Mouse (Mus musculus) liver, embryonic 13.5 days (tissue): ENCODE results near the gene Lcp1. TPM values are rescaled to one million over a fixed set of nuclear protein-coding genes. Genes with fewer than 3 reads are reported as not detected.
A peak's percentile ranks its signal among the peaks of the same experiment; 100 is the strongest.

Experiments
- ATAC-seq: fragments of 200-750 bp; cut with Nextera tagmentation; 2 replicates; pipeline ENCODE4 v1.8.0; 2017; ENCODE audit warnings: low read depth, mild to moderate bottlenecking, moderate number of reproducible peaks, moderate library complexity
- DNase-seq: peaks from one replicate; pipeline ENCODE4 v3.0.0; 2022
- H3K27ac ChIP-seq: fragments of 300-500 bp; sonication (generic); 2 replicates; pipeline ENCODE4 v1.5.1; 2015; ENCODE audit warnings: moderate library complexity, mild to moderate bottlenecking, inconsistent platforms
- H3K27me3 ChIP-seq: fragments of 300-500 bp; sonication (generic); 2 replicates; pipeline ENCODE4 v1.6.1; 2015; ENCODE audit warnings: mild to moderate bottlenecking, inconsistent platforms
- H3K36me3 ChIP-seq: fragments of 300-500 bp; sonication (generic); 2 replicates; pipeline ENCODE4 v1.6.1; 2015; ENCODE audit warnings: mild to moderate bottlenecking, inconsistent platforms
- H3K4me1 ChIP-seq: fragments of 300-500 bp; sonication (generic); replicated peaks from 2 replicates; pipeline ENCODE4 v1.6.1; 2015; ENCODE audit warnings: inconsistent platforms
- H3K4me2 ChIP-seq: fragments of 300-500 bp; sonication (generic); 2 replicates; pipeline ENCODE4 v1.6.1; 2015; ENCODE audit warnings: inconsistent platforms, mild to moderate bottlenecking, moderate library complexity
- H3K4me3 ChIP-seq: fragments of 300-500 bp; sonication (generic); replicated peaks from 2 replicates; pipeline ENCODE4 v1.5.1; 2015; ENCODE audit warnings: mild to moderate bottlenecking, inconsistent platforms
- H3K9ac ChIP-seq: fragments of 300-500 bp; sonication (generic); 2 replicates; pipeline ENCODE4 v1.6.1; 2015; ENCODE audit warnings: mild to moderate bottlenecking, inconsistent platforms
- H3K9me3 ChIP-seq: fragments of 300-500 bp; sonication (generic); replicated peaks from 2 replicates; pipeline ENCODE4 v1.6.1; 2016; ENCODE audit warnings: inconsistent platforms
- WGBS: fragments of 180-500 bp; shearing (Covaris S2); methylation state at CpG from one replicate; pipeline ENCODE4 v1.1.7; 2015; ENCODE audit not compliant: insufficient replicate concordance; 5-methylcytosine and 5-hydroxymethylcytosine counted together
- polyA plus RNA-seq: library from polyadenylated mRNA; unstranded; fragments of >200 nt; fragmentation: Nextera tagmentation; extraction: Ambion mirVana; gene quantifications from 2 replicates; pipeline ENCODE4 v1.2.1, GENCODE M21; 2015

The Lcp1 gene
- polyA plus RNA-seq, 1 experiment from 2014 or later = 29.3 TPM

DNA sequence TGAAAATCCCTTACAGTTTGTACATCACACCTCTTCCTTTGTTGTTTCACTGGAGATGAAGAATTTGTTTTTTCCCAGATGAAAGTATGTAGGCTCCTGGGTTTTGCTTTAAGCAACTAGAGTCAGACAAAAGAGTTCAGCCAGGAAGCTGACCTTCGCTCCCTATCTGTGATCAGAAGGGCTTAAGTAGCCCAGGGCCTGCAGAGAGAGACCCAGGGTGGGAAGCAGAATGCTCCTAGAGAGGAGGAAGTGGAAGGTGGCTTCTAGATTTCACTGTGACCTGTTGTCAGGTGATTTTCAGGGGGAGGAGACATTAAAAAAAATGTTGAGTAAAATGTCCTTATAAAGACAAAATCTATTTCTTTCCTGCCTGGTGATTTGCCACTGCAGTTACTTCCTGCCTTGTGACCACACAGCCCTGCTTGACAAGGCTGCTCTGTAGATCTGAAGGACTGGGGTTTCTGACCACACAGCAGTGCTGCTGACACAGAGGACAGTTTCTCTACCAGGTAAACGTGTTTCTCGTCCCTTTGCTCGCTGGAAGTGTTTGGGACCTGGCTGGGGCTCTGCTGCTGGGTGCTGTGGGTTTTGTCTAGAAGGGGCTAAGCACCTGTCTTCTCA lies 45.6 kb downstream of the Lcp1 start:
- no peaks in the 10 kb centered on the region for H3K9me3 ChIP-seq
- H3K36me3 ChIP-seq = no peaks in the 10 kb centered on the region
- peaks cover 45% of the 10 kb centered on the region for H3K4me1 ChIP-seq
- DNase-seq (no peak), ATAC-seq (no peak)
- peak overlapping the region; percentile 92 for H3K27ac ChIP-seq
- peak overlapping the region; percentile 25 for H3K4me3 ChIP-seq
- WGBS = 29% methylated on average over 4 of the region's 4 CpGs
- H3K27me3 ChIP-seq = 0 out of 2 replicates have a peak, but pooled peaks cover 3% of the 10 kb centered on the region
- peak overlapping the region; percentile 39; the same call in 1 of the 2 replicates for H3K9ac ChIP-seq
- 0 out of 2 replicates have a peak overlapping the region, but pooled peaks have one; percentile 26 for H3K4me2 ChIP-seq

DNA sequence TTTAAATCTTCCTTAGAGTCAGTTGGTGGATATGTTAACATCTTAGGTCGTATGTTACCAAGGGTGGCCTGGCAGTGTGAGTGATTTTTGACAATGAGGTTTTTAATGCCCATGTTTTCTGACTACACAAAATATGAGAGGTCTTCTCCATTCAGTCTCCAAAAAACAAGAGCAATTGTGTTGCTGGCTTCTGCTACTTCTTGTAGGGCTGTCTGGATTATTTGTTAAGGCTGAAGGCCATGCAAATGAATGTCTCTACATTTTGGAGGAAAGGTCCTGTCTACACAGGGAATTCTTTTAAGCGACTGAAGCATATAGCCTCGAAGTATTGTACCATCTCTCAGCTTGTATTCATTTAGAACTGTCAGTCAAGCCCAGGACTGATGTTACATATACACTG lies 46.5 kb downstream of the Lcp1 start:
- H3K27me3 ChIP-seq = 0 out of 2 replicates have a peak, but pooled peaks cover 3% of the 10 kb centered on the region
- H3K4me1 ChIP-seq = peaks cover 53% of the 10 kb centered on the region
- peak overlapping the region; percentile 92 for H3K27ac ChIP-seq
- ATAC-seq (no peak), DNase-seq (no peak)
- H3K4me3 ChIP-seq = peak overlapping the region; percentile 25
- no peaks in the 10 kb centered on the region for H3K36me3 ChIP-seq
- WGBS = 48% methylated on average over 3 of the region's 3 CpGs
- no peaks in the 10 kb centered on the region for H3K9me3 ChIP-seq
- 0 out of 2 replicates have a peak overlapping the region, but pooled peaks have one; percentile 2 for H3K4me2 ChIP-seq
- no peak overlapping the region for H3K9ac ChIP-seq

DNA sequence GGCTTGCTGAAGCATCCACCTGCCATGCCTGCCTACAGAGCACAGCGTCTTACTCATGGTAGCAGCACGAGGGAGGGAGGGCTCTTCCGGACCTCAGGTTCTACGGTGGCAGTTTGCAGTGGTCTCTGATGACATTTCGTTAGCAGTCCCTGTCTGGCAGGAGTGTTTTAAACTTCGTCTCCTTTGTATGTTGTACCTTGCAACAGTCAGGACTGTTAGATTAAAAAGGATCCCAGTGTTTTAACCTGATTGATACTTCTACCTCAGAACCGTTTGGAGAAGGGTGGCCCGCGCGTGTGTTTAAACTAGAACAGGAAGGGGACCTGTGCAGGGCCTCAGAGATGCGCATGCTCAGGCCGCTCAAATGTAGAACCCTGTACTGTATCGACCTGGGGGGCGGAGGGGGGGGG lies 47.5 kb downstream of the Lcp1 start:
- 21% methylated on average over 14 of the region's 14 CpGs for WGBS
- H3K27me3 ChIP-seq = 0 out of 2 replicates have a peak, but pooled peaks cover 3% of the 10 kb centered on the region
- no peaks in the 10 kb centered on the region for H3K9me3 ChIP-seq
- H3K9ac ChIP-seq = peak overlapping the region; percentile 76
- no peaks in the 10 kb centered on the region for H3K36me3 ChIP-seq
- peak; percentile 92 for ATAC-seq
- peak overlapping the region; percentile 76 for H3K4me2 ChIP-seq
- H3K27ac ChIP-seq = peak overlapping the region; percentile 92
- DNase-seq = peak; percentile 65
- H3K4me3 ChIP-seq = peak overlapping the region; percentile 59
- H3K4me1 ChIP-seq = peaks cover 59% of the 10 kb centered on the region

DNA sequence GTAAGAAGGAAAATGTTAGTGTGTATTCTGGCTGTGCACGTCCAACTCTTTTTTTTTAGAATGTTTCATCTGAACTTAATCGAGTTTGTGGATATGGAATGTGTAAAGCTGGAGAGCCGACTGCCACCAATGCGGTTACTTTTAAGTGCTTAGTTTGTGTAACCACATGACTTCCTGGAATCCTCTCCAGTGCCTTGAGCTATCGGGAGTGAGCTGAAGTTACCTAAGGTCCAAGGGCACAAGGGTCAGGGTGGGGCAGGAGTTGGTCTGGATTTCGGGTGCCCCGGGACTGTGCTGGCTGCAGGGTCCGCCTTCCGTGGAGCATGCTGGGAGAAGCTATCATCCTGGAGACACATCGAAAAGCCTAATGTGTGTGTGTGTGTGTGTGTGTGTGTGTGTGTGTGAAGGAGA lies 47.9 kb downstream of the Lcp1 start:
- DNase-seq = peak; percentile 53
- WGBS = 7% methylated on average over 10 of the region's 10 CpGs
- Histone ChIP-seq H3K4me2 (peak overlapping the region; percentile 76), H3K4me3 (peak overlapping the region; percentile 59), H3K4me1 (peaks cover 60% of the 10 kb centered on the region), H3K9me3 (no peaks in the 10 kb centered on the region), H3K27me3 (no peaks in the 10 kb centered on the region), H3K27ac (peak overlapping the region; percentile 92), H3K9ac (peak overlapping the region; percentile 76), H3K36me3 (no peaks in the 10 kb centered on the region)
- peak; percentile 85 for ATAC-seq

DNA sequence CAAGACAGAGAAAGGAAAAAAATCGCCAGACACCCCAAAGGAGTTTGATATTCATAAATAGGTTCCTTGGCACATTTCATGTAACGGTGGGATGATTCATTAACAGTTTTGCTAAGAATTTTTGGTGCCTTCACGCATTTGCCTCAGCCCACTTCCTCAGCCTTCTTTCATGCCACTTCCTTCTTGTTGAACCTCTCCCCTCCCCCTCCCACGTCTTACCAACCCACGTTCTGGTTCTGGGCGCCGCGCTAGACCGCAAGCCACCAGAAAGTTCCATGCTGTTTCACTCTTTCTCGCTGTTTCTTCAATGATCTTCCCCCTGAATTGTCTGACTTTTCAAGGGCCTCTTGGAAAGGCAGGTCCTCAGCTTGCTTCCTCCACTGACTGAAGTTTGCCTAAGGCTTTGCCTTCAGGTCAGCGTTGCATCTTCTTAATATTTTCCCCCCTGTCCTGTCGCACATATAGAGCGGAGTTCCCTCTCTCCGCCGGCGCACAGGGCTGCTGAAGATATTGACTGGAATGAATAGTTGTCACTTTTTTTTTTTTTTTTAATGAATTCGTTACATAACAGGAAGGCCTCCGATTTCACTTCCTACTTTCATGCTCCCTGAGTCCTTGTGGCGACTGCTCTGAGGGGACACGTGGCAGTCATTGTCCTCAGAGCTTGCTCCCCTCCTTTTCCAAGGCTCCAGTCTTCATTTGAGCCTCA lies 48.5 kb downstream of the Lcp1 start:
- peak overlapping the region; percentile 92 for H3K27ac ChIP-seq
- peak overlapping the region; percentile 59 for H3K4me3 ChIP-seq
- peak; percentile 45 for ATAC-seq
- peak overlapping the region; percentile 76 for H3K9ac ChIP-seq
- peaks cover 66% of the 10 kb centered on the region for H3K4me1 ChIP-seq
- H3K9me3 ChIP-seq = no peaks in the 10 kb centered on the region
- no peaks in the 10 kb centered on the region for H3K27me3 ChIP-seq
- DNase-seq = peak; percentile 53
- H3K4me2 ChIP-seq = peak overlapping the region; percentile 76
- 13% methylated on average over 20 of the region's 20 CpGs for WGBS
- no peaks in the 10 kb centered on the region for H3K36me3 ChIP-seq

DNA sequence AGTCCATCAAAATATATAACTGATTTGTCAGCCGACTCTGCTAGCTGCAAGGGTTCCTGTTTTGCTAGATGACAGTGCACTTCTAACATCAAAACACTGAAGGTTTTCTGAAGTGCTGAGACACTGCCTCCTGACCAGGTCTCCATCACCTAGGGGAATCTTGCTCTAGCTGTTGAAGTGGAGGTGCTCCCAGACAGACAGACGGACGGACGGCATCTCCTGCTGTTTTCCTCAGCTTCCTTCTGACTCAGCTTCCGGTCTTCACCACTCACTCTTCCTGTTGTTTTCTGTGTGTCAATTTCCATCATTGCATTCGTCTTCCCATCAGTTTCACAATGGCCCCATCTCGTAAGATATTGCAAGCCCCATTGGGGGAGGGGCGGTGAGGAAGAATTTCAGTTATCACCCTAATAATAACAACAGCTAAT lies 49.7 kb downstream of the Lcp1 start:
- H3K9ac ChIP-seq = no peak overlapping the region
- H3K4me3 ChIP-seq = no peak overlapping the region
- no peaks in the 10 kb centered on the region for H3K27me3 ChIP-seq
- 39% methylated on average over 8 of the region's 8 CpGs for WGBS
- H3K27ac ChIP-seq = peak overlapping the region; percentile 92
- peaks cover 67% of the 10 kb centered on the region for H3K4me1 ChIP-seq
- ATAC-seq (no peak), DNase-seq (no peak)
- no peaks in the 10 kb centered on the region for H3K36me3 ChIP-seq
- no peaks in the 10 kb centered on the region for H3K9me3 ChIP-seq
- peak overlapping the region; percentile 41 for H3K4me2 ChIP-seq

DNA sequence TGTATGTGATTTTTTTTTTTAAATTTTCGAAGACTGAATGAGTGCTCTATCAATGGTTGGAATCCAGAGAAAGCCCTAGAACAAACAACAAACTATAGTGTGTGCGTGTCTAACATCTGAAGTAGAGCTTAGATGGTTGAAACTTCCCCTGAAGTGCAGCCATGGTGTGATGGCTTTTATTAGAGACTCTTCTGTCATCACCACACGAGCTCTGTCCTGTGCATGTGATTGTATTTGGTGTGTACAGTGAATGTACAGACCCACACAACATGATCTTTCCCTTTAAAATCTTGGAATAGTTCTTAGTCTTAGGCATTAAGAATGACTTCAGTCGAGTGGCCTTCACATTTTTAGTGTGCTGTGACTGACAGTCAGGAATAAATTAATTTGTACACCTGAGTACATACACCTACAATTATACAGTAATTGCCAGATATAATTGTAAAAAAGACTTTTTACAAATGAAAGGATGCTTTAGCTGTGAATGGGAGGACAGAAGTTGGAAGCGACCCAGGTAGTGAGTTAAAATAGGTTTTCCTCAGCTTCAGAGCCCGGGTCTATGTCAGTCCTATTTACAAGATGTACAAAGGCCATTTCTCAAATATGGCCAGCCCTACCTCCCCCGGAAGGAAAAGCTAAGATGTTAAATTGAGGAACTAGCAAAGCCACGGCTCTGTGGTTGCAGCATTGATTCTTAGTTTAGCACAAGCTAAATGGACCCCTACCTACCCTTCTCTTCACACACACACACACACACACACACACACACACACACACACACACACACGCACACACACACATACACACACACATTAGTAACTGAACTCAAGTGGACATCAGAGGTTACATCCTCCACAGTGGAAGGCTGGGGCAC lies 50.4 kb downstream of the Lcp1 start:
- H3K9ac ChIP-seq = no peak overlapping the region
- no peaks in the 10 kb centered on the region for H3K9me3 ChIP-seq
- H3K27me3 ChIP-seq = no peaks in the 10 kb centered on the region
- no peak for DNase-seq
- H3K4me2 ChIP-seq = no peak overlapping the region; the same call in 1 of the 2 replicates
- no peak for ATAC-seq
- H3K27ac ChIP-seq = peak overlapping the region; percentile 92
- 41% methylated on average over 9 of the region's 9 CpGs for WGBS
- peaks cover 69% of the 10 kb centered on the region for H3K4me1 ChIP-seq
- H3K4me3 ChIP-seq = no peak overlapping the region
- H3K36me3 ChIP-seq = no peaks in the 10 kb centered on the region

DNA sequence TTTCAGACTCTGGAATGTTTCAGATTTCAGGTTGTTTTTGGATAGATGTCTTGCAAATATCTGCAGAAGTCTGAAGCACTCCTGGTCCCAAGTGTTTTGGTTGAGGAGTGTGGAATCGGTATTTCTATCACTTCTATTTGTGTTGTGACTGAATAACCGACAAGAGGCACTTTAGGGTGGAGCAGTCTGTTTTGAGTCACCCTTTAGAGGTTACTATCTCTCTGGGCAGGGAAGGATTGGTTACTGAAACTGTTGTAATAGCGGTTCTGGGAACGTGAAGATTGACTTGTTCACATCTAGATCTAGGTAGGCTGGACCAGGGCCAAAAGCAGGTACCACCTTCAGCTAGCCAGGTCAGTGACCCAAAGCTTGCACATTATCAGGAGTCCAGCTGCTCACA lies 51.5 kb downstream of the Lcp1 start:
- ATAC-seq (no peak), DNase-seq (no peak)
- peak overlapping the region; percentile 92 for H3K27ac ChIP-seq
- H3K4me2 ChIP-seq = peak overlapping the region; percentile 22
- H3K4me3 ChIP-seq = no peak overlapping the region
- H3K4me1 ChIP-seq = peaks cover 72% of the 10 kb centered on the region
- H3K9me3 ChIP-seq = no peaks in the 10 kb centered on the region
- H3K27me3 ChIP-seq = no peaks in the 10 kb centered on the region
- 16% methylated on average over 4 of the region's 4 CpGs for WGBS
- no peak overlapping the region; the same call in 1 of the 2 replicates for H3K9ac ChIP-seq
- no peaks in the 10 kb centered on the region for H3K36me3 ChIP-seq

DNA sequence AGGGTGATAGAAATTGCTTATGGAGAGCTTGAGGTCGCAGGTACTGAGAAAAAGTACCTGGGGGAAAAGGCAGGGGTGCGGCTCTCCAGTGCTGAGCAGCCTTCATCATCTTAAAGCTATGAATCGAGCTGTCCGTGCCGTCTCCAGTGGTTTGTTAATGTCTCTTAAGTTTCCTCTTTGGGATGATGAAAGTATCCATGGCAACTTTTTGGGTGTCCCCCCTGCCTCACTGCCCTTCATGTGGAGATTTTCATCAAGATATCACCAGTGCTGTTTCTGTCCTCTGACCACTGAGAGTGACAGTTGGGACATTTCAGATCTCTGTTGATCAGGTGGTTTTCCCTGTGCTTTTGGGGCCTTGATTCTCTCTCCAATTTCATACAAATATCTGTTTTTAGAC lies 51.9 kb downstream of the Lcp1 start:
- Histone ChIP-seq H3K4me1 (peaks cover 76% of the 10 kb centered on the region), H3K4me2 (peak overlapping the region; percentile 22), H3K9ac (no peak overlapping the region), H3K9me3 (no peaks in the 10 kb centered on the region), H3K36me3 (no peaks in the 10 kb centered on the region), H3K4me3 (no peak overlapping the region), H3K27me3 (no peaks in the 10 kb centered on the region), H3K27ac (peak overlapping the region; percentile 92)
- no peak for DNase-seq
- no peak for ATAC-seq
- WGBS = 62% methylated on average over 5 of the region's 5 CpGs

DNA sequence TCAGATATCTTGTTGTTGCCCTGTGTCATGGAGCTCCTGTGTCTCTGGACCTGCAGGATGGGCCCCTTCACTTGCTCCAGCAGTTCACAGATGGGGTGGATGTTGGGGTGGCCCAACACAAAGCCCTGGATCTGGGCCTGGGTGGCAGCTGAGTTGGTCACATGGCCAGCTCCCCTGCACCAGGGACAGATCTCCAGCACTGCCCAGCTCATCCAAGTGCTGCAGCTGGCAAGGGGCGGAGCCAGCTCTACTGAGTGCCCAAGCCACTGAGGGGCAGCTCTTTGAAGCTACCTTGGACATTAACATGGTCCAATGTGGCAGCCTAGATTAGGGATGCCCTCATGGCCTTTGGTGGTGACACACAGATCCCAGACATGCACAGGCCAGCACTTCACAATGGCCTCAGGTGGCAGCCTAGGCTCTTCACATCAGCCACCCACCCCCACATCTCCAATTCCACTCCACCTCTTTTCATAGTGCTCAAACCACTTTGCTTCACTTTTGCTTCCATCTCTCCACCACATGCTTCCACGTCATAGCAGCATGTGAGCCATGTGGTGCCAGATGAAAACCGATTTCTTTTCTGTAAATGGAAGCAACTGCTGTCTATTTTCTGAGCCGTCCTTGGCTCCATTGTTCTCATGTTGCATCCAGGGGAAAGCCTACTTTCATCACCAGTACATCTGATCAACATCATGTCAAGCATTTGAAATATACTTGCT lies 53.3 kb downstream of the Lcp1 start:
- no peak overlapping the region for H3K4me2 ChIP-seq
- H3K4me3 ChIP-seq = no peak overlapping the region
- ATAC-seq = 0 out of 2 replicates have a peak, but pooled peaks have one; percentile 22
- H3K9me3 ChIP-seq = no peaks in the 10 kb centered on the region
- no peak for DNase-seq
- WGBS = 75% methylated on average over 4 of the region's 4 CpGs
- H3K36me3 ChIP-seq = no peaks in the 10 kb centered on the region
- H3K27ac ChIP-seq = 0 out of 2 replicates have a peak overlapping the region, but pooled peaks have one; percentile 5
- no peaks in the 10 kb centered on the region for H3K27me3 ChIP-seq
- peaks cover 71% of the 10 kb centered on the region for H3K4me1 ChIP-seq
- no peak overlapping the region for H3K9ac ChIP-seq
